Mouse (Mus musculus) T-helper 17 cell (primary cell): ENCODE measurements around the gene Gm49336.

Experiments used
- in situ Hi-C, 2 experiments: fragments of 300-600 bp; cut with MboI, MseI; formaldehyde crosslinking; loops; 1 replicate in 1 of 2; 2 replicates in 1 of 2; pipeline ENCODE4 v1.15.1; 2025; ENCODE audit warnings: high pct_unique_total_duplicates in 2 of 2

Gm49336 gene

DNA sequence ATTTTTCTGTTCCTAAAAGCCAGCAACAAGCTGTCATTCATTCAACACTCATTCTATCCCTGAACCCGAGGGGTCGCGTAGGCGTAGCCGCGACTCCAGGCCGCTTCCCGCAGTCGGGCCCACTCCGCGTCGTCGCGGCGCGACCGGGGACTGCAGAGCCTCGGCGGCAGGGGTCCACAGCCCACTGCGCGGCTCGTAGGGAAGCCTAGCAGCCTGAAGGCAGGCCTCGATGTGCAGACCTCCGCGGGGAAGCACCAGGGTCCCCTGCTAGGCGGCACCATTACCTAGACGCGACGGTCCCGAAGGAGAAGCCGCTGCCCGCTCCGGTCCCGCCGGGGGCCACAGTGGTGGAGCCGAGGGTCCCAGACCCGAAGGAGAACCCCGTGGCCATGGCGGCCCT is 428 bp downstream of the Gm49336 start:
- in situ Hi-C loops: loop anchor here (10.0 to 25.0 kb wide), 4 partner anchors 454 to 924 kb away; partner anchors contain the start of genes Cab39l (in 1 of the 2) and Setdb2 (in 1 of the 2)

DNA sequence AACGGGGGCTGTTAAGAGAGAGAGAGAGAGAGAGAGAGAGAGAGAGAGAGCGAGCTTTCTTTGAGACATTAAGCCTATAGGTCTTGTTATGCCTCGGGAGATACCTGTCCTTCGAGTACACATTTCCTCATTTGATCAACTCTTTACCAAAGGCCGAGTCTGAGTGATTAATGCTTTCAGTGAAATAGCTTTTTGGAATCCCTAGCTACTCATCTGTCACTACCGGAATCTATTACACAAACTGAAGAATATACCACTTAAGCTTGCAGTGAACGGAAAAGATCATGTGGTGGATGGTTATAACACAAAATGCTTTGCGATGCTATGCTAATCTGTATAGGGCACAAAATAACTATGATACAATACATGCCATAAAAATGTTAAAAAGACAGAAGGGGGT is 941 bp downstream of the Gm49336 start:
- in situ Hi-C loops: loop anchor here (10.0 to 25.0 kb wide), 4 partner anchors 454 to 924 kb away; partner anchors contain the start of genes Cab39l (in 1 of the 2) and Setdb2 (in 1 of the 2)

DNA sequence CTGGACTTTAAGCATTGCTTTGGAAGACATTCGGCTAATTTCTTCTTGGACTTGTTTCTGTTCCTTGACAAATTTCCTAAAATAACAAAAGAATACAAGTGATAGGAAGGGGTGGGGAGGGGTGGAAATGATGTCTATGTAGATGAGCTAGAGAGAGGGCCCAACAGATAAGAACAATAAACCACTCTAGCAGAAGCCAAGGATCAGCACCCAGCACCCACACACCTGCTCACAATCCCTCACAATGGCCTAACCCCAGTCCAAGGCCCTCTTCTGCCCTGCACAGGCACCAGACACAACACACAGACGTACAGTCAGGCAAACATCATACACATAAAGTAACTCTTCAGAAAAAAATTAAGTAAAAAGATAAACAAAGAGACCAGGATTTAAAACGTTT is 12.8 kb downstream of the Gm49336 start:
- in situ Hi-C loops: loop anchor here in 1 of 2 experiments (10.0 kb wide), 1 partner anchor 946 kb away; no protein-coding TSS in a partner anchor

DNA sequence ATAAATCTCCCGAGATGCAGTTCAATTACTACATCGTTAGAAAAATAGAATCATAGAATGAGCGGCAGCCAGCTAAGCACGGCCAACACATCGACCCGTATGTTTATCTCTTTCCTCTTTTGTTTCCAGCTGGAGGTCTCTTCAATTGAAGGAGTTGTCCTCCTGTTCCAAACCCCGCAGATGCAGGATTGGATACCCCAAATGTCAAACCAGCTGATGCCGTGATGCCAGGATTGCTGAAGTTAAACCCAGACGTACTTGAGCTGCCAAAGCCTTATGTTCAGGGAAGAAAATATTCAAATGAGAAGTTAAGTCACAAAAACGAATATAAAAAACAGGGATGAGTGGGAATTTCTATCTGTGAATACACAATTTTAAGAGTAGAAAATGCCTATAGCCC is 31.4 kb downstream of the Gm49336 start:
- in situ Hi-C loops: loop anchor here in 1 of 2 experiments (10.0 kb wide), 1 partner anchor 125 kb away; no protein-coding TSS in a partner anchor

DNA sequence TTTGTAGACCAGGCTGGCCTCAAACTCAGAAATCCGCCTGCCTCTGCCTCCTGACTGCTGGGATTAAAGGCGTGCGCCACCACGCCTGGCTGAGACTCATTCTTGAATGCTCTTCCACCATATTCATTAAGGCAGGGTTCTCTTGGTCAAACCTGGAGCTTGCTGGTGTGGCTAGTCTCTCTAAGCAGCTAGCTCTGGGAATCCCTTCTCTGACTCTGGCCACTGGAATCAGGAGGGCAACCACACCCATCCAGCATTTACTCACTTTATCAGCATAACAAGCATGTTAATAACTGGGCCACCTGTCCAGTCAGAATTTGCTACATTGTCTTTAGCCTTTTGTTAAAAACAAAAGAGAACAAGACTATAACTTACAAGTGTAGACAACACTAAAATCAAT is 33.7 kb downstream of the Gm49336 start:
- in situ Hi-C loops: loop anchor here in 1 of 2 experiments (10.0 kb wide), 1 partner anchor 123 kb away; no protein-coding TSS in a partner anchor

DNA sequence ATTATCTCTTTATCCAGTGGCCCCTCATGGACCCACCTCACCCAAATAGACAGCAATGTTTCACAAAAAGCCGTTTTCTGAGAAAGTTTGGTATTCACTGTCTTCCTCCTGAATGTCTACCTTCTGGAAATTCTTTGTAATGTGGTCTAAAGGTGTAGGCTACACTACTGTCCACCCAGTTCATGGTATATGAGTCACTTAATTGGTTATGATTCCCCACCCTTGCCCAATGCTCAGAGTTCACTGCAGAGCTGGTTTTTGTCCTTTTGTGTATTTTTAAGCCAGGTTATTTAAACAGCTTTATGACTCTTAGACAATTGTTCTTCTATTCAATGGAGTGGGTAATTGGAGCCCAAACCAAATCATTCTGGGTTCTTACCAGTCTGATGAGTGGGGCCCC is 35.2 kb downstream of the Gm49336 start:
- in situ Hi-C loops: loop anchor here in 1 of 2 experiments (10.0 kb wide), 1 partner anchor 121 kb away; no protein-coding TSS in a partner anchor

DNA sequence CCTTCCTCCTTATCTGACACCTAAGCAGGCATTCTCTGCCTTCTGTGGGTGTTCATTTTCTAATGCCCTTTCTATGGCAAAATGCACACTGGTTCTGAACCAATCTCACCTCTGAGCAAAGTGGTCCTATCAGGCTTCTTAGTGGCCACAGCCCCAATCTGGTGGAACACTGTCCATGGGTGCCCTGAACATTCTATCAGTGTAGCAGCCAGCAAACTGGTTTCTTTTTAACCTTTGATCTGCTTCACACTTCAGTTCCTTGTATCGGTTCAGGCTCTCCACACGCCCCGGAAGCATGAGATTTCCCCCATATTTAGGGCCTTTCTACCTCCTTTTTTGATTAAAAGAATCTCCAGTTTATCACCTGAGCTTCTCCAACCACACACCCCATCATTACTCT is 36.3 kb downstream of the Gm49336 start:
- in situ Hi-C loops: loop anchor here in 1 of 2 experiments (10.0 kb wide), 1 partner anchor 120 kb away; no protein-coding TSS in a partner anchor

DNA sequence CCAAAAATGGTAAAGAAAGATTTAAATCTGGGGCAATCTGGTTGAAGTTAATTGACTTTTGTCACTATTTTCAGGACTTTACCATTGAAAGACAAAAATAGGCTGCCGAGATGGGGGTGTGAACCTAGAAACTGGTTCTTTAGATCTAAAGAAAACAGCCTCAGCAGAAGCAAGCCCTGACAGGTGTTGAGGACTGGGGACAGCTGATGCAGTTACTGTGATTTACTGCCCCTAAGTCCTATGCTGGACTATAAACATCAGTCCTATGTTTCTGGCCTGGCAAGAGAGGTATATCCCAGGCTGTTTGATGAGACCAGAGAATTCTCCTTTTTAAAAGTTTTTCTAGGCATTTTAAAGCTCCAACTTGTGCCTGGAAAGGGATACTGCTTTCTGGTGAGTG is 37.3 kb downstream of the Gm49336 start:
- in situ Hi-C loops: loop anchor here in 1 of 2 experiments (10.0 kb wide), 1 partner anchor 119 kb away; no protein-coding TSS in a partner anchor

DNA sequence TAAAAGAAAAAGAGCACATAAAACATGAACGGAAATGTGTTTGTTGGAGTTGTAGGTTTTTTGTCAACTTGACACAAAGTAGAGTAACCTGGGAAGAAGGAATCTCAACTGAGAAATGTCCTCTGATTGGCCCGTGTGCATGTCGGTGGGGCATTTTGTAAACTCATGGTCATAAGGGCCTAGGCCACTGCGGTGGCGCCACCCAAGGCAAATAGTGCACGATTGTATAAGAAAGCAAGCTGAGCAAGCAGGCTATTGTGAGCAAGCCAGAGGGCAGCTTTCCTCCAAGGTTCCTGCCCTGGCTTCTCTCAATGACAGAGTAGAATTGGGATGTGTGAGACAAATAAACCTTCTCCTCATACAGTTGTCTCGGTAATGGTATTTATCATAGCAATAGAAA is 42.1 kb downstream of the Gm49336 start:
- in situ Hi-C loops: no loop called here

DNA sequence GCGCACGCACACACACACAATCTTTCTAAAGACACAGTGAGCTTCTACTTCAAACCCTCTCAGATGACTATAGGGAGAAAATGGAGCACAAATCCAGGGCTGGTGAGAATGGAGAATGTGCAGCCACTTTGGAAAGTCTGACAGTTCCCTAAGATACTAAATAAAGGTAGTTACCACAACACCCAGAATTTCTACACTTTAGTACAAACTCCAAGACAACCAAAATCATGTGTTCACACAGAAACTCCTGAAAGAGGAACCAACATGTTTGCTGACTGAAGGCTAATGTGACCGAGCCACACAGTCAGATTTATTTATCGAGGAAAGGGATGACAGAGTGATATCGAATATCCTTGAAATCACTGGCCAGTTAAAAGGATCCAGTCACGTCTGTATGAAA is 46.3 kb downstream of the Gm49336 start:
- in situ Hi-C loops: loop anchor here in 1 of 2 experiments (5.0 kb wide), 1 partner anchor 53 kb away; no protein-coding TSS in a partner anchor

DNA sequence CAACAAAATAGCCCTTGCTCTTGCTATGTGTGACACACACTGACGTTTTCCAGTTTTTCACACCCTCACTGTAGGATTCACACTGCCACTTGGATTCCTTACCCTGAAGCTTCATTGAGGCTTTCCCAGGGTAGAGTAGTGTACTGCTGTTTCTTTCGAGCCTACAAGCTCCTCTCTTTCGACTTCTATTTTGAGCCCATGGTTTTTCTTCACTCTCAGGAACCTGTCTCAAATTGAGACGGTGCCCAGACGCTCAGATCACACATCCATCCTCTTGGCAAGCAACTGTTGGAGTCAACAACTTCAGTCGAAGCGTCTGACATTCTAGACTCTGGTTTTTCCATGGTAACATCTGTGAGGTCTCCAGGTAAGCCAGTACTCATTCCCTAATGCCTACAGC is 54.4 kb downstream of the Gm49336 start, which contains the start of gene Atp8a2:
TSS of gene Atp8a2 (minus strand) at position 296 of the 400 bp plus-strand sequence.
- in situ Hi-C loops: no loop called here

DNA sequence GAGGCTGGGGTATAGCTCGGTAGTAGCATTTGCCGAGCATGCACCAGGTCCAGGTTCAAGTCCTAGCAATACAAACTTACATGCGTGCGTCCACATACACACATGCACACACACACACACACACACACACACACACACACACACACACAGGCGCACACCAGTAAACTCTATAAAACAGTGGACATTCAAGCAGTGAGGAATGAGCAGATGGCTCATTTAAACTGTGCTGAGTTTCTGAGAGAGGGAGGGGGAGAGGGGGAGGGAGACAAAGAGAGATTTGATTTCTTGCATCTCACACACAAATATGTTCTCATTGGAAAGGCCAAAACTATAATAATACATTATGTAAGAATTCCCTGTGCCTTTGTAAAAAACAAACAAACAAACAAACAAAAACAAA is 55.3 kb downstream of the Gm49336 start:
- in situ Hi-C loops: no loop called here

DNA sequence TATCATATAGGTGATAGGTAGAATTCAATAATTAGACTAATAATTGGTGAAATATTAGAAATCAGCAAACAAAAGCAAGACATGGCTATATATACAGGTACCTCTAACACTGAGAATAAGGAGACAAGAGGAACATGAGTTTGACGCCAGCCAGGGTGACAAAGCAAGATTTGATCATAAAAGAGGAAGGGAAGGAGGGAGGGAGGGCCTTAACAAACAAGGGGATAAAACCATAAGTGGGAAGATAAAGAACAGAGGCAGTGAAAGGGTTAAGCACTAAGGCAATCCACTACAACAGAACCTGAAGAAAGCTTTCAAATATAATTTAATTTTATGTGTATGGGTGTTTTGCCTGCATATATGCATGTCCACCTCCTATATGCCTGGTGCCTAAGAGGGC is 56.7 kb downstream of the Gm49336 start:
- in situ Hi-C loops: no loop called here

DNA sequence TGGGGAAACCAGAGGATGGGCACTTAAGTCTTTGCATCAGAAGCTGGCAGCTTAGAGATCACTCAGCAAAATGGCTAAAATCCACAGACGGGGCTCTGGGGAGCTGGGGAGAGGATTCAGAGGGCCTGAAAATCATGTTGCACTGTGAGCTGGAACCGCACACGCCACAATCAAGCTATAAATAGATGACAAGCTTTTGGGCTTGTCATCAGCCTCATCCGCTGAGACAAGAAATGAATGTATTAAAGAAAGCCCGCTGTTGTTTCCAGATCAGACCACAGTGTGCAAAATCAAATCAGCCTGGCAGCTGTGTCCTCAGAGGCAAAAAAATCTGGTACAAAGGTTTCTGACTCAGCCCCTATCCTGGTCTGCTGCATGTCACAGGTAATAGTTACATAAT is 61.5 kb downstream of the Gm49336 start:
- in situ Hi-C loops: loop anchor here in 1 of 2 experiments (10.0 kb wide), 1 partner anchor 1595 kb away; no protein-coding TSS in a partner anchor

DNA sequence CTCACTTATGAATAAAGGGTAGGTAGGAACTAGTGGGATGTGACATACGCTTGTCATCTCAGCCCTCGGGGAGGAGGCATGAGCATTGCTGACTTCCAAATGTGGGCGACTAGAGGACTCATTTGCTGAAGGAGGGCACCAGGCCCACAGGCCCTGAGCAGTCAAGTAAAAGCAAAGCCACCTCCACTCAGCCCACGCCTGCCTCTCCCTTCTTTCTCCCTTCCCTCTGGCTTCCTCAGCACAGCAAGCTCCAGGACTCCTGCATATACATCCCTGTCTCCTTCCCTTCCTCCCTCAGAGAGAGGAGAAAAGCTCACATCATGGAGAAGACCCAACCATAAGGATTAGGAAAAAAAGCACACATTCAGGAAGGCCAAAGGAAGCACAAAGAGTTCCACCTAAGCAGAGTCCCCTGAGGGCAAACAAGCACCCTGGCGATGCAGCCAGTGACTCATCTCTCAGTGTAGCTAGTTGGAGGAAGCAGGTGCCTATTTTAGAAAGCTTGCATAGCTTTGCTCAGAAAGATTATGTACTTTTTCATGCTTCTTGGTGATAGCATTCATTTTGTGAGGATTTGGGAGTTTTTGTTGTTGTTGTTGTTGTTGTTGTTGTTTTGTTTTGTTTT is 63.0 kb downstream of the Gm49336 start:
- in situ Hi-C loops: loop anchor here in 1 of 2 experiments (10.0 kb wide), 1 partner anchor 1594 kb away; no protein-coding TSS in a partner anchor

DNA sequence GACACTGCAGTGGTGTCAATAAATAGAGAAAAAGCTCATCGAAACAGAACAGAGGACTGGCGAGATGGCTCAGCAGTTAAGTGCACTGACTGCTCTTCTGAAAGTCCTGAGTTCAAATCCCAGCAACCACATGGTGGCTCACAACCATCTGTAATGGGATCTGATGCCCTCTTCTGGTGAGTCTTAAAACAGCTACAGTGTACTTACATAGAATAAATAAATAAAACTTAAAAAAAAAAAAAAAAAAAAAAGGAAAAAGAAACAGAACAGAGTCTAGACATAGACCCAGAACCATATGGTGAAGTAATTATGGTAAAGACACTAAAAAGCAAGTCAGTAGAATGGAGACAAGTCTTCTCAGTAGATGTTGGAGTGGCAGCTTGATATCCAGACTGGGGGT is 70.0 kb downstream of the Gm49336 start:
- in situ Hi-C loops: loop anchor here in 1 of 2 experiments (10.0 kb wide), 1 partner anchor 1587 kb away; no protein-coding TSS in a partner anchor

DNA sequence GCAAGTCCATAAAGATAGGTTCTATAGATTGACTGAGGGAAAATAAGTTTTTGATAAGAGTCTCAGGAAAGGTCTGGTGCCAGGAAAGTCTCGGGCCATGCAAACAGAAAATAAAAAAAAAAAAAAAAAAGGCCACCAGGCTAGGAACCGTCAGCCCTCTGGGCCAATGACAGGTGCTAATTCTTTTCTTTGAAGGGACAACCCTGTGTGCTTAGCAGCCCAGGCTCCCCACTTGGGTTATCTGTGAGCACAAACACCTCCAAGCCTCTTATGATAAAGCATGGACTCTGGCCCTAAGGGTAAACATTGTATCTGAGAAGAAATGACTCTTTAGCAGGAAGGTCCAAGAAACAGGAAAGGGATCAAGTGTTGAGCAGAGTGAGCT is 72.7 kb downstream of the Gm49336 start:
- in situ Hi-C loops: no loop called here

DNA sequence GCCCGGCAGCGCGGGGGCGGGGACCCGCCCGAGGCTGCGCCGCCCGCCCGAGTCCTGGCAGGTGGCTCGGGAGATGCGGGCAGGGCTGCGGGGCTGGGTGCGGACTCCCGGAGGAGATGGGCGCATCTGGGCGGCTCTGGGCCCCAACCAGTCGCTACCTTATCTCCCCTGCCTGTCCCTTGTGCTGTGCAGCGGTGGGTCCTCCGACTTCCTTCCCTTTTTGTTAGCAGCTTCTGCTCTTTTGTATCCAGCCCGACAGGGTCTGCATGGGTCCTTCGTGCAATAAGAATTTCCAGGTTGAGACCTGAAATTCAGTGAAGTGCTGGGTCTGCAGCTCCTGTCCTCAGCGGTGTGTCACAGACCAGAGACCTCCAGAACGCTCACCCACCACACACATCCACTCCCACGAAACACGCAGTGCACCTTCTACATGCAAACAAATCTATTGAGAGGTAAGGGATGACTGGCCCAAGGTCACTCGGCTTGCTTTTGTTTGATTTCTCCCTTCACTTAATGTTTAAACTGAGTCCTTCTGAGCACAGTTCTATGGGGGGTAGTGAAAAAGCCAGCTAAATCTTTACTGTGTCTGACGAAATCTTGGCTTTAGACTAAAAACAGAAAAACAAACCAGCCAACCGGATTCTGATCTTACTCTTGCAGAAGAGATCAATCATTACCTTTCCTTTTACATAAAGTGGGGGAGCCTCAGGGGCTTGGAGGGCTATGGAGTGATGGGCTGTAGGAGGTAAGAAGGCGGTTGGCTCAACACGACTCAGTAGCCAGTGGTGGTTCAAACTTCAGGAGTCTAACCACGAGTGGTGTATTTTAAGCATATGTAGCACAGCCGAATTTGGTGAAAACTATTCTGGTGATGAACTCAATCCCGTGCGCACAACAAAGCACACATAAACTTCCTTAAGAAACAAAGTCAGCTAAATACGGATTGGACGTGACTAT is 73.4 kb downstream of the Gm49336 start:
- in situ Hi-C loops: no loop called here

DNA sequence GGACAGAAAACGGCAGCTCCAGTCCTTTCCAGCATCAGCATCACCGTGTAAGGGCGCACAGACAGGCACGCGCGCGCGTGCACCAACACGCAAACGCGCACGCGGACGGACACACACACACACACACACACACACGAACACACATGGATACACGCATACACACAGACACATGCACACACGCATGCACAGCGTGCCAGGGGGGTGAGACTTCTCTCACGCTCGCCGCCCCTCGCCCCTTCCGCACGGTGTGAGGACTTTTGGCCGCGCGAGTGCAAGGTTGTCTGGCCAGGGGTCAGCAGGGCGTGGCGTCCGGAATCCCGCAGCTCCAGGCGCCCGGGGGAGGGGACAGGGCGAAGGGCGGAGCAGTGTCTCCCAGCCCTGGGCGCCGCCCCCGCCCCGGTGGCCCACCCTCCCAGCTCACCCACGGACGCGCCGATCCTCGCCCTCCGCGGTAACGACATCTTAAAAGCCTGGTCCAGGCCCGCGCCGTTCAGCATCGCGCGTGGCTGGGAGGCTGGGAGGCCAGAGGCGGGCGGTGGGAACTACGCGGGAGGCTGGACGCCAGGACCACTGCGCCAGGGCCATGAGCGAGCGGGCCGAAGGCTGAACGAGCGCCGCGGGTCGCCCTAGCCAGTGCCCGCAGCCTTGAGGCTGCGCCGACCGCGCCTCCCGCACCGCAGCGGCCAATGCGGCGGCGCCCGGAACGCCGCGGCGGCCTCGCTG is 74.3 kb downstream of the Gm49336 start:
- in situ Hi-C loops: no loop called here

DNA sequence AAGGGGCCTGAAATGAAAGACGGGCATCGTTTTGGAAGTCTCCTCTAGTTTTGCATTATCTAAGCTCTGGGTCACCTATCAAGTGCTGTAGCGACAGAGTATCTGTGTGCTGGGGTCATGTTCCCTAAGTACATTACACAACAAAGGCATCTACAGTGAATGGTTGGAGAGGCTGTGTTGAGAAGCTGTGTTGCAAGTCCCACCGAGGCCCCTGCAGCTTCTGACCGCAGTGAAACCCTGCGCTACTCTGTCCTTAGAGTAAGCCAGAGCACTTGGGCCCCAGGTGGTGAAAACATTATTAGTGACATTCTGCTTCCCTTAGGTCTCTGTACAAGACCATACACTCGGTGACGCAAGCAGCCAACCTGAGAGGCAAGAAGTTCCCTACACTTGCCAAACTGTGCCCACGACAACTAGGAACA is 74.8 kb downstream of the Gm49336 start:
- in situ Hi-C loops: no loop called here
